Mouse (Mus musculus) embryo, embryonic 11.5 days (tissue): ENCODE data around the gene Dzip1.

Experiments used
- DNase-seq: peaks from one replicate; pipeline ENCODE4 v3.0.0-alpha.2; 2012; ENCODE audit warnings: low read depth, low spot score

Gene Dzip1

DNA sequence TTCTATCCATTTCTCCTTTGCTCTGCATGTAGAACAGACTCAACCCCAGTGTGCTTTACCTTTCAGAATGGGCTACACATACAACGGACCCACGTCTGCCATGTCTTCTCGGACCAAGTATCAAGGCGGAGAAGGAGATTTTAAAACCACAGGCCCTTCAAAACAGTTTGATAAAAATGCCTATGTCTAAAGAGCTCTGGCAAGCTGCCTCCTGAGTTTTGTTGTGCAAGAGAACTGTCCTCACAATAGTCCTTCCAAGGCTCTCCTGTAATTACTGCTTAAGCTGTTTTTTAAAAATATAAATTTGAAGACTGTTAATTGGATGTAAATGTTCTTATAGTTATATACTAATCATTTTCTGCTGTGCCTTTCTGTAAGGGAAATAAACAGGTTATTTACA, 51.1 kb downstream of the Dzip1 start:
- DNase-seq: no peak

DNA sequence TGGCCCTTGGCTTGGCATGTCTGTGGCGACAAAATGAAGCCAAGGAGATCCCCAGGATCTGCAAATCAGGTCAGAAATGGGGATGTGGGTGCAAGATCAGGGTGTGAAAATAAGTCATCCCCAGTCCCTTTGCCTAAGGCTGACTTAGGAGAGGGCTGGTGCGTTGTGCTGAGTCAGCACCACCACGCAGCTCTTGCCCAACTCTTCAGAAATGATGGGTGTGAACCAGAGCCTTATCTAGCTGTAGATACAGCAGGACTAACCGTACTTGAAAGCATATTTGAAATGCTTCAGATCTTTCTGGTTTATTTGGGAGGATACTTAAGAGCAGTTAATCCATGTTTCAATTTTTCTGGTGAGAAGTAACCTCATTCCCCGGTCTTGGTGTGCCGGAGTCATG, 55.5 kb downstream of the Dzip1 start:
- DNase-seq: no peak

DNA sequence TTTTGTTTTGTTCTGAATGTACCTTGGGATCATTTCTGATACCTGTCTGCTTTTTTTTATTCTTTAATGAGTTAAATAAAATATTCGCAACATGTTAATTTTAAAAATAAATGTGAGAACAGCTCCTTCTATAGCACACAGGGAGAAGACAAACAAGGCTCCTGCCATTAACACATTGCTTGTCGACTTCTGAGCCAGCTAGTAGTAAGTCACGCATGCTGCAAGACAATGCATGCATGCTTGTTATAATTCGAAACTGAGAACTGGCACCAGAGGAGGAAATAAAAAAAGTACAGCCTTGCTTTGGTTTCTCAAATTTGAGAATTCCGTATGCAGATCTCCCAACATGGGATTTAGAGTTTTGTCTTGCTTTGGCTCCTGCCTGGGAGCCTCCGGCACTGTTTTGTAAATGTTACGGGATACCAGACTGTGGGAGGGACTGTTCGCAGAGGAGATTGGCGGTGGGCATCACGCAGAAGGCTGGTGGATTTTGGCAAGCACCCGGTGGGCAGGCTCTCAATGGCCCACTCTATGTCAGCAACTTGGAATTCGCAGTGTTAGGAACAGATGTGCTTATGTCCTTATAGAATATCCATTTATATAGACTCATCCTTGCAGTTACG, 57.0 kb downstream of the Dzip1 start:
- no peak for DNase-seq

- DNase-seq: no peak
Measured at GRCm38 (mm10) chr14:118867366-118867765, 57.9 kb downstream of the Dzip1 start.

DNA sequence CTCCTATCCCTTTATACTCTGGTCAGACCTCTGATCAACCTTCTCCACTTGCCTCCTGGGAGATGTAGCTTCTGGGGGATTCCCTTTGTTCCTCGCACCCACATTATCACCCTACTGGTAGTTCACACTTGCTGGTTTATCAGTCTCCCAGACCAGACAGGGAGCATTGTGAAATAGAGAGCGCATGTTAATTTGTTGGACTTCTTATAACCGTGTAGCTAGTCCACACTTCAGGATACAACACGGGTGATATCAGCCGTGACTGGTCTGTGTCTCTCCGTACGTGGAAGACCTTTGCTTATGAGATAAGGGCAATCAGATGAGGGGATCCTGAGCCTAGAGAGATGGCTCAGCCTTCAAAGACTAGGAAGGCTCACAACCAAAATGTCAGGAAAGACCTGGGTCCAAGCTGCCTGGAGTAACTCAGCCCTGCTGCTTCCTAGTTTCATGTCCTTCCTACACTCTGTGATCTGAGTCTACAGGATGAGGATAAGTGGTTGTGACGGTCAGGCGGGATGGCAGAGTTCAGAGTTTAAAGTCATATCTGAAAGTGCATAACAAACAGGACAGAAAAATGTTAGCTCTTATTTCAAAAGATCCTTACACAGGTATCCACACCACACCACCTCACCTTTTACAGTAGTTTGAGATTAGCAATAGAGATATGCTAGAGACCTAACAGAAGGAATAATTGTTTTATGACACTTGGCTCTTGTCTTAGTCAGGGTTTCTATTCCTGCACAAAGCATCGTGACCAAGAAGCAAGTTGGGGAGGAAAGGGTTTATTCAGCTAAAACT, 59.0 kb downstream of the Dzip1 start:
- no peak for DNase-seq

DNA sequence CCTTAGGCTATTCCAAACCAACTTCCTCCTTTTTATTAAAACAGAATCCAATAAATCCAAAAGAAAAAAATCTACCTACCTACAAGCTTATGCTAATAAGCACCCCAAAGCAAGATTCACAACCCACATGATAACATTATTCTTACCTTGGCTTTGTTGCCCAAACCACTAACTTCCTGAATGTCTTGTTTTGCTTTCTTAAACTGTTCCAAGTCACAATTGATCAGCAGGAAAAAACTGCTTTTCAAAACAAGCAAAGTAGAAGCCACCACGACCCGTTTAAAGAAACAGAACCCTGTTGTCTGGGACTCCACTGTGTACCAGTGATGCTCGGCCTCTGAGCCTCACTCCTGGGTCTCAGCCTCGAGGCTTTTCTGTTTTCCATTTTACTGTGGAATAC, 60.4 kb downstream of the Dzip1 start:
- DNase-seq: no peak

- no peak for DNase-seq
Measured at GRCm38 (mm10) chr14:118862253-118862652, 63.0 kb downstream of the Dzip1 start.

- no peak for DNase-seq
Measured at GRCm38 (mm10) chr14:118858318-118858717, 66.9 kb downstream of the Dzip1 start.

DNA sequence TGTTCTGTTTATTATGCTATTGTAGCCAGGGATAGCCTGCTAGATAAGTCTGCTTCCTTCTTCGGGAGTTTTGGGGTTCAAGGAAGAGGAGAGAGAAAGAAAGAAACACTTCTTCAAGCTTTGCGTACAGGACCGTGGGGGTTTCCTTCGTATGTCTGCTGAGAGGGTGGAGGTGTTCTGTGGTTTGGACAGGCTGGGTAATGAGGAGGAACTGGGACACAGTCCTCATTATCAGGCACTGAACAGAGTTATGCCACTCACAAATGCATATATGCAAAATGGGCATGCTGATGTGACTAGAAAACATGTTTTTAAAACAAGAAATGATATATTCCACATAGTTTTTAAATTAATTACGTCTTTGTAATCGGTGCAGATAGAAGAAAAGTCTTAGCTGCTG, 68.7 kb downstream of the Dzip1 start:
- DNase-seq: no peak

GRCm38 (mm10) chr14:118855141-118855800, 70.0 kb downstream of the Dzip1 start:
- DNase-seq: no peak

GRCm38 (mm10) chr14:118854371-118855114, 70.7 kb downstream of the Dzip1 start:
- peak; percentile 51 for DNase-seq

DNA sequence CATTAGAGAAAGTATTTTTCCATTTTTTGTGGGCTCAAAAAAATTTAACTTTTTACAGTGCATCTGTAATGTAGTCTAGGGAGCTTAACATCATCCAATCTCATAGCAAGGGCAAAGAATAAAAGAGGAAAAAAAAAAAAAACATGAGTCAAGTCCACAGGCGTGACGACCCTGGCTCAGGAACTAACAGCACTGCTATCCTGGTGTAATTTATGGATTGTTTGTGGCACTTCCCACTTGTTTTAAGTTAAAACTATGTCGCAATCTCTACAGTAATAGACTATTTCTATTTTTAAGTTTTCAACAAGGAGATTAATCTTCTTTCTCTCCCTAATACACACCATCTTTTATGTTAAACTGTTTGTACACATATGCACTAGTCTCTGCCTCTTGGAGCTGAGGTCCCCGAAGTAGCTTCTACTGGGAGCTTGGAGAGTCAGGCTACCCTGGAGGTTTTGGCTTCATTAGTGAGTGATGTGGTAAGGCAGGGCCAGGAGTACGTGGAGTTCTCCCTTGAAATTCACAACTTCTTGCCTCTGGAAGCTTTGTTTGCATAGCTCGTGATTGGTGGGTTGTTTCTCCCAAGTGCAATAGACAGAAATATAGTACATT, 73.7 kb downstream of the Dzip1 start:
- no peak for DNase-seq

GRCm38 (mm10) chr14:118850696-118851035, 74.6 kb downstream of the Dzip1 start:
- no peak for DNase-seq

DNA sequence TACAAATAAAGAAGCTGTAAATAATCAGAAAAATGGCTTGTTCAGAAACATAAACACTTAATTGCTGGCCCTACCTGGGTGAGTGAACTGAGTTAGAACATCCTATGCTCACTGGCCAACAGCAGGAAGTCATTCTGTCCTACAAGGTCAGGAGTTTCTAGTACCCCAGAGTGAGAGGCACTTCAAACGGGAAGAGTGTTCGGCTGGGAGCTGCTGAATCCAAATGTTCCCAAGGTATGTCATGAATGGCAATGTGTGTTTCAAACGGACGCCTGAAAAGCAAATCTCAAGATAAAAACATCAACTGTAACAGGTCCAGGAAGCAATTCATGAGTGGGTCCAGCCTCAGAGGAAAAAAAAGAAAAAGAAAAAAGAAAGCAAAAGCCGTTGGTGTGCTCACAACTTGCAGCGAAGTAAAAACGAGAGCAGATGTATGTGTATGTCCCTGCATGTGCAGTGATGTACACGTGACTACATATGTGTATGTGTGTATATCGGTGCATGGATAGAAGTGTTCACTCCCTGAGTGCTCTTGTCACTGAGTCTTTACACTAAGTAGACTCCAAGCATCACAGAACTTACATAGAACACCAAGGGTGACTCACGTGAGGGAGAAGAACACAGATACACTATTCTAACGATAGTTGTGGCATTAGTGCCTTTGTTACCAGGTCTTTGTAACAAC, 75.1 kb downstream of the Dzip1 start:
- DNase-seq: no peak

DNA sequence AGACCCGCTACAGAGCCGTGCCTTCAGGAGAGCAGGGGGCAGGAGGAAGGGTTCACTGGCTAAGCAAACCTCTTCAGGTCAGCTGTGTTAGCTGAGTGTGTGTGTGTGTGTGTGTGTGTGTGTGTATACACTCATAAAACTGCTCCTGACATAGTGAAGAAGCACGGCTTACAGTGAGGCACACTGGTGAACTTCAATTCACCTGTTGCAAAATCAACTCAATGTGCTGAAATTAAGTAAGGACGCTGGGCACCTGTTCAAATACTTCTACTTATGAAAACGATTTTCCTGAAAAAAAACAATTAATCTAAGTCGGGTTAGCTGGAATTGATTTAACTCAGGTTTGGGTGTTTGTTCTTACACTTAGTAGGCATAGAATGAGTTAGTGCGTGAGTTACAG, 77.1 kb downstream of the Dzip1 start:
- no peak for DNase-seq

DNA sequence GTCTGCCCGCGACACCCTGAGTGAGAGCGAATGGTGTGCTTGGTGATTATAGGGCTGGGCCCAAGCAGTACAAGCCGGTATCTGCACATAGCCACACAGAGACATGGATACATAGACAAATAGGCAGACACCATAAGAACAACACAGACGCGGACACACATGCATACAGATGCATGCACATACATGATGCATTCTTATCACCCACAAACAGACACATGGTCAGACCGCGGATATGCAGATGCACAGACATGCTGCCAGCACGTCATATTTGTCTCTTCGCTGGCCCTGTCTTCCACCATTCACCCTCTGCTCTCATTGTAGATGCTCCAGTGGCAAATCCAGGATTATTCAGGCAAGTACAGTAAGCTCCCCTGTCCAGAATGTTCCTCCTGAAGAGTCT, 78.4 kb downstream of the Dzip1 start:
- no peak for DNase-seq

- DNase-seq: no peak
Measured at GRCm38 (mm10) chr14:118842353-118842752, 82.9 kb downstream of the Dzip1 start.

- no peak for DNase-seq
Measured at GRCm38 (mm10) chr14:118840027-118840426, 85.2 kb downstream of the Dzip1 start.

- no peak for DNase-seq
Measured at GRCm38 (mm10) chr14:118839416-118839815, 85.8 kb downstream of the Dzip1 start.

GRCm38 (mm10) chr14:118838556-118839120, 86.6 kb downstream of the Dzip1 start:
- no peak for DNase-seq

DNA sequence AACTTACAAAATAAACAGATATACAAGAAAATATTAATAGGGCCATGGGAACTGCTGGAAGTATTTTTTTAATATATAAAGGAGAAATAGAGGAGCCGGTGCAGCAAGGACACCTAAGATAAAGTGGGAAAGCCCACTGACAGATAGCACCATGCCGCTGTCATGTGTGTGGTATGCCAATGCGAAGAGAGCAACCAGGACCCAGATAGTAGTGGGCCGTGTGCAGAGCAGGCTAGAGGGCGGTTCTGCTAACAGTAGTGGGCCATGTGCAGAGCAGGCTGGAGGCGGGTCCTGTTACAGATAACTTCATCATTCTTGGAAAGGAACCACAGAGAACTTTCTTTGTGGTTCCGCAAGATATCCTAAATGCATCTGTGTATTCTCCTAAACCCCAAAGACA, 88.5 kb downstream of the Dzip1 start:
- no peak for DNase-seq
